Mouse (Mus musculus) urinary bladder, postnatal 4 days (tissue): ENCODE data around the gene Vmn1r125.
"Not testable (repeated sequence)": the region's sequence is repeated elsewhere in the genome, so short reads cannot be mapped to it uniquely, and the experiment has no call there.

Experiments used
- DNase-seq, 2 experiments: peaks; one replicate each; pipeline ENCODE4 v3.0.0; 2021 to 2022; ENCODE audit warnings: low spot score in 2 of 2

Gene Vmn1r125

GRCm38 (mm10) chr7:21271879-21272278, at the start of gene Vmn1r125:
Gene Vmn1r125, plus strand, starts transcription at chr7:21272179.
- DNase-seq: not testable (repeated sequence)

GRCm38 (mm10) chr7:21260517-21260916, 11.5 kb upstream of the Vmn1r125 start, which contains the start of gene Vmn1r124:
Gene Vmn1r124, minus strand, starts transcription at chr7:21260617.
- DNase-seq: not testable (repeated sequence)

- not testable (repeated sequence) for DNase-seq
These were observed 29.4 kb downstream of the Vmn1r125 start, which contains the start of gene Vmn1r126 for GRCm38 (mm10) chr7:21301367-21301766. Gene Vmn1r126, minus strand, starts transcription at chr7:21301467.

- DNase-seq: not testable (repeated sequence)
These were observed 47.8 kb downstream of the Vmn1r125 start, which contains the start of gene Vmn1r127 for GRCm38 (mm10) chr7:21319761-21320160. Gene Vmn1r127, minus strand, starts transcription at chr7:21319861.
